Mouse (Mus musculus) thymus, postnatal 36 days (tissue): ENCODE data around the gene Stard13.

Experiments used
- DNase-seq, 2 experiments: peaks; one replicate each; pipeline ENCODE4 v3.0.0; 2022; ENCODE audit warnings: mixed read lengths in 2 of 2

Gene Stard13

DNA sequence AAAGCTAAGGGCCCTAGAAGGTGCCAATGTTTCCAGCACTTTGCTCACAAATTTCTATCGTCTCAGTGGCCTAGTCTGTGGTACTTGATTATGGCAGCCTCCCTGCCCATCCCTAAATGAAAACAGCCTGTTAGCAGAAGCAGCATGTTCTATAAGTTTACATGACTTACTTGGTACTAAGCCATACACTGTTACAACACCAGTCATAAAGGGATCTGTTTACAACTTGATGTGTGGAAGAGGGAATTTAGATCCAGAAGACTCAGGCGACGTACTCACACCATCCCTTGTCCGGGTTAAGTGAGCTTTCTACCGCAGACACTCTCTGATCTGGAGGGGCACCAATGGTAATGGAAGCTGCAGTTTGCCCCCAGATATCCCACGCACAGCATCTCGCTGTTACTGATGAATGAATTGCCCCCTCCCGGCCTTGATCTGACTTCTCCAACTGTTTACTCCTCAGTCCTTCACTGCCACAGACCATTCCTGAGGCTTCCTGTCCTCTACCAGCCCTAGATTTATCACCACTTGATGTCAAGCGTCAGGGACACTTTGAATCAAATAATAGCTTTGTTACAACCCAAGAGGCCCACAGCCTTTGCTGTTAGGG, 53.4 kb downstream of the Stard13 start:
- DNase-seq, result no peak

DNA sequence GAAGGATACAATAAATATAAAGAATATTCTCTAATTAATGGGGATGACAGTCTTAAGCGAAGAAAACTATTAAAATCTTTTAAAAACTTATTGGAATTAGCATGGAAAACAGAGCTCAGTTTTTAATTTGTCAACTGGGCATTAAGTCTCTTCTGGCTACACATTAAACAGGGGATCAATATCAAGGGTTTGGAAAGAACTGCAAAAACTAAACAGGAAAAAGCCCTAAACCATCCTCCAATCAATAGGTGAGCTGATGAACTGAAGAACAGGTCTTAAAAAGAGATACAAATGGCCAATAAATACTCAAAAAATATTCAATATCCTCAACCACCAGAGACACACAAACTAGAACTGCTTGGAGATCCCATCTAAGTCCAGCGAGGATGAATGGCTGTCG, 56.5 kb downstream of the Stard13 start:
- DNase-seq, result no peak

DNA sequence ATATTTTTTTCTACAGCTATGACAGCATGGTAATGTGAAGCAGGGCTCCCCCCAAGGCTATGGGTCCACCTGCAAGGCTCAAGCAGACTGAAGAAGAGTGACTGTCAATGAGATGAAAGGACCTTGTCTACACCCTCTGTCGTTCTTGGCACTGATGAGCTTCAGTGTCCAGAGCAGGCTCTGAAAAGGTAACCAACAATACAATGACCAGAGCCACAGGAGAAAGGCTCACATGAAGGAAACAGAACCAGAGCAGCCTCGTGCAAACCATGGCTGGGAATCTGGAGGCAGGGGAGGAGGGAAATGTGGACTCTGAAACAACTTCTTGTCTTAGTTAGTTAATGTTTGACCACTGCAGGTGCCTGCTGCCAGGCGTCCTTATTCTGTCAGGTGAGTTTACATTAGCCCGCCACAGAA, 57.7 kb downstream of the Stard13 start:
- no peak for DNase-seq

DNA sequence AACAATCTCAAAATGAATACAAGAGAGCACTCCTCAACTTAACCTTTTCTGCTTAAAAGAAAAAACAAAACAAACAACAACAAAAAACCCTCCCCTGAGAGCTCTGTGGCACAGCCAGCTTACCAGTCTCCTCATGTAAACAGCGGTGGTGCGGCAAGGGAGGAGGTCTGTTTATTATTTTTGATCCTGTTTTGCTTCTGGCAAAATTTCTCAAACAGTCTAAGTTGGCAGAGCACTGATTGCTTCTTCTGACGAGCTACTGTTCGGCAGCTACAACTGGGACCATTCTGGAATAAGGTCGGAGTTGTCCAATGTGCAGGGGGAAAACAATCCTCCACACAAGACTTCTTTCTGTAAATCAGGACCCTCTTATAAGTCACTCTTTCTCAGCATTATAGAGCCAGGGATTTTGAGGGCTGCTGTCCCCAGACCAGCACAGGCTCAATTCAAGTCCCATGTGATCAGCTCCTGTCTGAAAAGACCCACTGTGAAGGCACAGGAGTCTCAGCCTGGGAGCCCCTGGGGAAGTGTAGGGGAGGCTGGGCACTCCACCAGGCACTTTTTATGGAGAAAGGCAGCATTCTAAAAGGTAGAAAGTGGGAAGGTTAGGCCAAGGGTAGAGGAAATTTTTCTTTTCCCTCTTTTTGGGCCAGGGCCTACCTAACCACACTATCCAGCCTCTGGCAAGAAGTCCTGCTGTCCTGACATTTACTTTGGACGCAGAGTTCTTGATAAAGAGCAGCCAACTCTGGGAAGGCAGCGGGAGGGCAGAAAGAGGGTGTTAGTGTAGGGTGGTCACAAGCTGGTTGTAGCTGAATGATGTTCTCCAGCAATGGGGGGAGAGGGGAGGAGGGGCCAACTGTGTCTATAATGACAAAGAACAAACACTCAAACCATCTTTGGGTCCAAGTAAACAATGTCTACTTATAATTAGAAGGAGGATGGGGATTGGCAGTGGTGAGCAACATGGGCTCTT, 58.9 kb downstream of the Stard13 start:
- DNase-seq, result no peak

DNA sequence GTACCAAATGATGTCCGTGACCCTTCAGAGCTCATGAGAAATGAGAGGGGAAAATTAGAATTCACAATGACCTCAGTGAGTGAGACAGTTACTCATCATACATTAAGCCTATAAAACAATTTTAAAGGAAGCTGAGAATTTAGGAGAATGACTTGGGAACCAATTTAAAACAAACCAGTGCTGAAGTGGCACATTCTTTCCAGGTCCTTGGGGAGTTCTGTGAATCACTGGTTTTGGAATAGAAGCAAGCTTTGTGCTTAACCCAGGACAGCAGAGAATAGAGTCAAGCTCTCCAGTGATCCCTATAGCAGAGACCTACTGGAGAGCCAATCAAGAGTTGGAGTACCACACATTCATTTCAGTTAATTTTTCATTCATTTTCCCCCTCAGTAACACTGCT, 59.9 kb downstream of the Stard13 start:
- DNase-seq, result no peak

DNA sequence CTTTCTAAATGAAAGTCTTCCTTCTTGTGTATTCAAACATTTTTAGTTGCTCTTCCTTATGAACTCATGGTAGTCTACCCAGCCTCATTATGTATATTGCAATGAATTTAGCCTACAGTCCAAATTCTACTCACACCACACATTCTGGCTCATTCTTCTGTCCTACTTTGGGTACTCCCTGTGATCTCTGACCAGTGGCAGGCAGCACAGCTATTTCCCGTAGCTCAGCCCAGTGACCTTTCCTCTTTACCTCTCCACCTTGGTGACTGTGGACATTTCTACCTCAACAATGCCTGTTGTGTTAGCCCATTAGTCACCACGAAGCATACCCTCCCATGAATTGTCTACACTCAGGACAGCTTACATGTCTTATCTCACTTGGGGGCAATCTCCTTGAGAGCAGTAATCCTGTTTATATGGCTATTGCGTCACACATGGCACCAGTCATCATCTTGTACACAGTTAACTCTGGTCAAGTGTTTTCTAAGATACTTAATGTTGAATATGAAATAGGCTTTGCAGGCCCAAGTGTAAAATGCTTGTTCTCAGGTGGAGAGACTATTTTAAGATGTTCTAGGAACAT, 63.4 kb downstream of the Stard13 start:
- DNase-seq, result no peak

DNA sequence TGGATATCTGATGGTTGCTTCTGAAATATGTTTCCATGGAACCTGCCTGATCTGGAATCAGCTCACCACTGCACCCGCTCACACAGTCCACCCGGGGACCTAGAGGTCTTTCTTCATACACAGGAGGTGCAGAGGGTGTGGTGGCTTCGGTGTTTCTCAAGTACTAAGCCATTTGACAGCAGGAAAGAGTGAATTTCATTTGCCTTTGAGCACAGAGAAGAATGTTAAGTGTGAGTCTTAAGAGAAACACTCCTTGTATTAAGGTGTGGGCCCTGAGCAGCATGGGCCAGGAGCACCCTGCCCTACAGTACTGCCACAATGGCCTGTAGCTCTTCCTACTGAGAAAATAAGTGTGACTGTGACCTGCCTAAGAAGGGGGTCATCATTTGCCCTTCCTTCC, 65.4 kb downstream of the Stard13 start:
- no peak for DNase-seq

DNA sequence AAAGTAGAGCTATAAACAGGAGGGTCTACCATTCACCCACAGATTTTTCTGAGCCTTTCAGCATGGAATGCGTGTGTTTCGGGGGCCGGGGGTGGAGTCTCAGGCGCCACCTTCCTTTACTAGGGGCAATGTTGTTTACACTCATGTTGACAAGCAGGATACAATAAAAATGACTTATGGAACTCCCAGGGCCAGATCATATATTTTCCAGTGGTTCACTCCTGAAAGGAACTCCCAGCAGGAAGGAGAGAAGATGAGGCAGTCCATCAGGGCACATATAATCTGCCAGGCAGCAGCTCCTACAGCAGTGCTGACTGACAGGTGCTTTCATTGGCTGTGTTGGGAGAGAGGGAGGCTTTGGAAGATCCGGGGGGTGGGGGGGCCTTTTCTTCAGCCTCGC, 66.0 kb downstream of the Stard13 start:
- DNase-seq, result no peak

DNA sequence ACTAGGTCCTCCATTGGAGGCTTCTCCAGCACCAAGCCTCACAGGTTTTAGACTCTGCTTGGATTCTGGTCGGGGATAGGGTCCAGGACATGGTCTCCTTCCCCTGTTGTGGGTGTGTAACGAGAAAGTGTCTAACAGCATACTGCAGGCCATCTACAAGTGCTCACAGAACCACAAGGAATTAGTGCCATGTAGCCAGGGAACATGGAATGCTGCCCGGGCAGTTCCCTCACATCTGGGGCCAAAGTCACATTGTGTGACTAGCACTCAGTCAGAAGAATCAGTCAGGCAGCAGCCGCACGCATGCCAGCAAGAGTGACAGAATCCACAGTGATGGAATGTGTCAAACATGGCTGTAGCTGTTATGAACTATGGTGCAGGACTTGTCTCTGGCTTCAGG, 67.4 kb downstream of the Stard13 start:
- no peak for DNase-seq

DNA sequence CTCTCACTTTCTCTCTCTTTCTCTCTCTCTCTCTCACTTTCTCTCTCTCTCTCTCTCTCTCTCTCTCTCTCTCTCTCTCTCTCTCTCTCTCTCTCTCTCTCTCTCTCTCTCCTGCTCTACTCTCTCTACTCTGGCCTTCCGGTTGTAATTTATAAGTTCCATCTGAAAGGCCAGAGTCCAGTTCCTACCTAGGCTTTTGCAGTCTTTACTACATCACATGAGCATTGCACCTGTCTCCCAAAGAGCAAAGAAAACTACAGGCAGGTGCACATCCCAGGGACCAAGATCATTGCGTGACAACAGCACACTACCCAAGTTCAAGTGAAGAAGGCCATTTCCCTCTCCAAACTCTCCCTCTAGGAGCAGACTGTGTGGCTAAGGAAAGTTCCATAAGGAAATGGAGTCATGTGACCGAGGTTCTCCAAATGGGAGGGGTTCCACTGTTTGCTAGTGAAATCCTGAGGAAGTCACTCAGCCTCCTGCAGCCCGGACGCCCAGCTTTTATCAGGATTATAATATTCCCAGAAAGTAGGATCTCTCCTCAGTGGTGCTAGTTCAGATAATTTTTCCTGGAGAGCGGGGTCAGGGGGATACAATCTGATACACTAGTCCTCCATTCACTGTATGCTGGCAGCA, 68.1 kb downstream of the Stard13 start:
- no peak for DNase-seq

DNA sequence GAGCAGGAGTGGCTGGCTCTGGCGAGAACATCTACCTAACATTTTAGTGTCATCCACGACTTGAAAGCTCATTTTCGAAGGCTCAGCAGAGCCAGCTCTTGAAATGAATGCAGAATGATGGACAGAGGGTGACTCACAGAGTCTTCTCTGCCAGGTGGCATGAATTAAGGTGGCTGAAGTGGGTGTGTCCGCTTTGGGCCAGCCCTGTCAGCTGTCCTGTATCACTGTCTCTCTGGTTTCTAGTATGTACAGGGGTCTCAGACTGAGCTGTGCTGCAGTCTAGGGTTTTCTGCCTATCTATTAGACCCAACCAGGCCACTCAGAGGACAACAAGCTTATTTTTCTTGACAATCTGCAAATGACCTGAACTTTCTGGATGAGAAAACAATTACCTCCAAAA, 68.8 kb downstream of the Stard13 start:
- DNase-seq, result no peak

DNA sequence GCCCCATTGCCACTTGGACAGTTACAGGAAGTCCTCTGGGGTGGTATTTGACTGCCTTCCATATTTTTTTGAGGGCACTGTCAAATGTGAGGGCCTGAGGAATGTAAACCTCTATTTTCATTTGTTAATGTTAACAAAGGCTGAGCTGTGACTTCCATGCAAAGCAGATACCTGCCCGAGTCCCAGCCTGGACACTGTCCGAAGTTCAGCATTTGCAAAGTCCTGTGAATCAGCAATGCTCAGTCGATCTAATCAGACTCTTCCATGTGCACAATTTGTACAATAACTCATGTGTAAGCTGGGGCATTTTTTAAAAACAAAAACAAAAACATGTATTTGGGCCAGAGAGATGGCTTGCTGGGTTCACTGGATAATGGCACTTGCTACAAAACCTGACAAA, 71.0 kb downstream of the Stard13 start:
- DNase-seq, result no peak

DNA sequence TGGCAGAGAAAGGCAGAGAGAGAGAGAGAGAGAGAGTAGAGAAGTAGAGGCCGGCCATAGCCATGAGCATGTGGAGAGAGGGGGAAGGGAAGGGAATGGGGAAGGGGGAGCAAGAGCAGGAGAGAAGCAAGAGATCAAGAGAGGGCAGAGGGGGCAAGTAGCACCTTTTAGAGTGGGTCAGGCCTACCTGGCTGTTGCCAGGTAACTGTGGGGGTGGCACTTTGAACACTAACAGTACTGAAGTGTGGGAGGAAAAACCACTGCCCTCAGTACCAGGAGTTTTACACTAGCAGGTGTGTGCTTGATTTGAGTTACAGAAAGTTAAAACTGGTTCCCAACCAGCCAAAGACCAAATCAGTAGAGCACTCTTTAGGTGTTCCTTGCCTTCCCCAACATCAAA, 78.4 kb downstream of the Stard13 start:
- no peak for DNase-seq

DNA sequence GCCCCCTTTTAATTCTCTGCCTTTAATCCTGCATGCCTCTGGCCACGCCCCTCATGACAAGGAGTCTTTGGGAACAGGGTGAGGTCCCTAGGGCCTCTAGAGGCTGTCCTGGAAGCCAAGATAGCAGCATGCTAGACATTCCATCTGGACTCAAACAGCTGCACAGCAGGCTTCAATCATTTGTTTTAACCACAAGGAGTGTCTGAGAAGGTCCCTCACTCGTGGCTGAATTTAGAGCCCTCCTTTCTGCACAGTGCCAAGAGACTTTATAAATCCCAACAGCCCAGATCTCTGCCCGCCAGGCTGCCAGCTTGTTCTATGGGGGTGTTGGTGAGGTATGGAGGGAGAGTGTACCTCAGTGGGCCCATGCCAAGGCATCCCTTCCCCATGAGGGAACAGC, 78.9 kb downstream of the Stard13 start:
- no peak for DNase-seq

DNA sequence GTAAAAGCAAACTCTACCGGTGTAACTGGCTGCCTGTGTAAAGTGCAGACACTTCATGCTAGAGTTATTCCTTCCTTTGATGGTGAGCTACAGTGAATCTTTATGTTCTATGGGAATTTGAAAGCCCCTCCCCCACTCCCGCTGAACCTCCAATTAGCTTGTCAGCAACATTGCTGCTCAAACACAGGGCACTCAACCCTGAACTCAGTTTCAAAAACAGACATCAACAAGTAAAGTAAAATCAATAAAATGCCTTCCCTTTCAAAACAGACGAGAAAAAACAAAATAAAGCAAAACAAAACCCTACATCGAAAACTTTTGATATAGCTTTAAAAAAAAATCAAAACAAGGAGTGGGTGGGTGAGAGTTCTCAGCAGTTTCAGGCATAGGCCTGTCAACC, 79.6 kb downstream of the Stard13 start:
- no peak for DNase-seq

DNA sequence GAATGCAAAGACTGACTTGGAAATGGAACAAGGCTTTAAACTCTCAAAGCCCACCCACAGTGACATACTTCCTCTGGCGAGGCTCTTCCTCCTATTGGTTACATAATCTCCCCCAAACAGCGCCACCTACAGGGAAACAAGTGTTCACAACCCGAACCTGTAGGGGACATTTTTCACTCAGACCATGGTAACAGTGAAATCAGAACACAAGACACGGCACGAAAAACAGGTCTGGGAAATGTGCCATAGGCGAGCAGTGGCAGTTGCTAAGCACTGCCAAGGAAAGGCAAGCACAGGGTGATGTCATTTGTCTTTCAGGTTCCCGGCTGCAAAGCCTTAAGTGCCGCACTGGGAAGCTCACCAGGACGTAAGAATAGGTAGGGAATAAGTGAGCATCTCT, 82.1 kb downstream of the Stard13 start:
- DNase-seq, result no peak

DNA sequence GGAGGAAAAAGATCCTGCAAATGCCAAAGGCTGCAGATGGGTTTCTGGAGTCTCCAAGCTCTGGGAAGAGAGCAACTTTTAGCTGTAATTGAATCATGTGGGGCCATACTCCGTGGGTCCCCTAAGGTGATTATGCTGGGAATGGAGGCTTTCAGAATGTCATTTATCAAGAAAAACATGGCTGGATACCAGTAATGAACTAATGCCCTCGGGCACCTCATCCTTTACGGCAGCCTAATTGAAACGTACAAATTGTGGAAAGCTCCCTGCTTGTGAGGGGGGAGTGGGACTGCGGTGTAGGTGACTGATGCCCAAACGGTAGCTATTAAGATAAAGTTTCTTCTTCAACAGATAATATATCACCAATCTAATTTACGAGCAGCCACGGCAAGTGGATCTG, 84.1 kb downstream of the Stard13 start:
- no peak for DNase-seq

DNA sequence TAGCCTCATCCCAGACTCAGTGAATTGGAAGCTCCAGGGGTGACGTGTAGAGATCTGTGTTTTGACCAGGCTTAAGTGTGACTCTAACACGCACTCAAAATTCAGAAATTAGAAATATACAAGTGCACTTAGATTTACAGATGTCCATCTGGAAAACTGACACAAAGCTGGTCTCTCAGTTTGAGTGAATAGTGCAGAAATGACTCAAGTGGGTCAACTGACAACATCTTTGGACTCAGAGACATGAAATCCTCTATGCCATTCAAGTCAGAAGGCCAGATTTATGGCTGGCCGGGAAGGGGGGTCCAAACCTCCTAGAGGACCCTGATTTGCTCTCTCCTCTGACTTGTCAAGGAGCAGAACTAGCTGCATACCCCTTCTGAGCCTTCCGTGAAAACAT, 85.6 kb downstream of the Stard13 start:
- no peak for DNase-seq

DNA sequence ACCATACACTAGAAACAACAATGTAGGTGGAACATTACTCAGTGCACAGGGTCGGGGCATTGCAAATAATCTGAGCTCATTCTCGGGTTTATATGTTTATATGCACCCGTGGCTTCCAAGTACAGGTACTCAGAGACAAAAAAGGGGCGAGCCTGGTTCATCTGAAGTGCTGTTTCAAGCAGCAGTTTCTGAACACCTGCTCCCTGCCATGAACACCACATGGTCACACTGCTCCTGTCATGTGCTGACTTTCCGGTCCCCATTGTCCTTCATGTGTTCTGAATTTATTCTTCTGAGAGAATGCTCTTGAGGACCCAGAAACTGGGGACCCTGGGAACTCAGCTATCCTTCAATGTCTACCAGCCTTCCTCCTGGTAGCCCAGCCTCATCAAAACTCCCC, 87.8 kb downstream of the Stard13 start:
- DNase-seq, result no peak

DNA sequence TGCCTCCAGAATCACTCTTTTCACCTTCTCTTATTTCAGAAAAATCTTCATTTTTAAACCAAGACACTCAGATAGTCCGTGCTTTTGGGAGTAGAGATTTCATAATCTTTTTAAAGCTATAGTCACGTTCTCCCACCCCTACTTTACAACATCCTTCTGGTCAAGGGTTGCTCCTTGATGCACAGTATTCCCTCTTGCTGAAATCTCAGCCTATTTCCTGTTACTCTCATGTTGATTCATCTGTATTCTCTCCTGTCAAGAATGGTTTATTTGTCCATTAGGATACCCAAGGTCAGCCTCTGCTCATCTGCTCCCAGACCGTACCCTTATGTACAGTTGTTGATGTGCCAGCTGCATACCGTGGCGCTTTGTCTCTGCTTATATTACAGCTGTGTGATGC, 89.7 kb downstream of the Stard13 start:
- DNase-seq, result no peak

DNA sequence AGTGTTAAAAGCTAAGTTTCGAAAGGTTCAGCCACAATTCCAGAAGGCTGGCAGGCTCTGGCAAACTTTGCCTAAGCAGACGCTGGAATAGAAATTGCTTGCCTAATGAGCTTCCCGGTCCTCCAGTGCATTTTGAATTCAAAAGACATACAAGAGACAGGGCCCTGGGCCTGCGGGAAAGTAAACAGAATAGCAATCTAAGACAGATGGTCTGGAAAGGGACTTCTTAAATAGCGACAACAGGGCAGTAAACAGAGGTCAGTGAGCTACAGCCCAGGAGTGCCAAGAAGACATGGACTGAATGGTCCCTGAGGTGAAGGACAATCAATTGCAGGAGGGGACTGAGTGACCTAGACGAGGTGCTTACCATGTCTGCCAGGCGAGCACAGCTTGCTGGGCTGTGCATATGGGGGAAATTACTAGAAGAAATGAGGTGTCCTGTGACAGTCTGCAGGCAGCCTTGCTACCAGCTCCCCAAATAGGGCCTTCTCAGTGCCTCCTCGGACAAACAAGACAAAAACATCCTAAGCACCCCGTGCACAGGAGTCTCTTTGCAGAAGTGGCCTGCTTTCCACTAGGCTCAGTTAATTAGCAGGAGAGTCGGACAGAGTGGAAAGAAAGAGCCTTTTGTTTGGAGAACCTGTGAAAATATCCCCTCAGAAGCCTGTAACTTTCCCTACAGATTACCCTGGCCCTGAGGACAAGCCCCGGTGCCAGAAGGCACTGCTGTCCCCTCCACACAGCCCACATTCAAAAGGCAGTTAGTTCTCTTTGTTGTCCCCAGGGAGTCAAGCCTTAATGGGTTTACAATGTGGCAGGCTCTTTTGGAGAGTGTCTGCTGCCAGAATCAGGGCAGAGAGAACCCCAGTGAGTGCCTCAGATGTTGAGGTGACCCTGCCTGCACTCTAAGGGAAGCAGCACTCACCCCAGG, 90.7 kb downstream of the Stard13 start:
- no peak for DNase-seq

DNA sequence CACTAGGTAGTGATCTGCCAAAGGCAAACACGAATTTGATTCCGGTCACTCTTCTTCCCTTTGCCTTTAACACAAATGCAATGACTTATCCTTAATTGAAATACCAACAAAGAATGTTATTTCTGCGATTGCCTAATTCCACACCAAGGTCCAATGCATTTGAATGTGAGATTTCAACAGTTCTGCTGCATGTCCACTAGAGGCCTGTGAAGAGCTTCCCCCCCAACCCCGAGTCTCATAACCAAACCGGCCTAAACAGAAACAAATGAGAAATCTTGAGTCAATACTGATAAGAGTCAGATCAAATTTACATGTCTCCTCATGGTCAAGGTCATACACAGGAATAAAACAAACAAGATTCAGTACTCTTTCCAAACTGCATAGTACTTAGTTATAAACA, 91.4 kb downstream of the Stard13 start:
- no peak for DNase-seq

DNA sequence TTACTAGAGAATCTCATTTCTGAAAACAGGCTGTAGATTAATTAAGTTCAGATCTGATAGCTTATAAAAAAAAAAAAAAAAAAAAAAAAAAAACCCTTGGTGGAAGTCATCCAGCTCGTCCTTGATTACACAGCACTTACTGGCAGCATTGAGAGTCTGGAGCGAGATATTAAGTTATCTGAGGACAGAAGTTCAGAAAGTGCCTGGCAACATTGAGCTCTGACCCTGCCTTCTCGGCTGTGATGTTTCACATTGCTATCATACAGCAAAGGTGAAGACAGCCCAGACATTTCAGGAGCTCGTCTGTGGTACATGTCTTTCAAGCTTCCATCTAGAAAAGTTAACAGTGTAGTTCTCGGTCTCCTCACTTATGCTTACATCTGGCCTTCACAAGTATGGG, 95.7 kb downstream of the Stard13 start:
- no peak for DNase-seq
